Mouse (Mus musculus) retina, postnatal 1 day (tissue): ENCODE measurements around the gene Slc27a2.
"Not testable (repeated sequence)": the region's sequence is repeated elsewhere in the genome, so short reads cannot be mapped to it uniquely, and the experiment has no call there.

Experiments
- DNase-seq: peaks from one replicate; pipeline ENCODE4 v3.0.0-alpha.2; 2012

Slc27a2 gene

DNA sequence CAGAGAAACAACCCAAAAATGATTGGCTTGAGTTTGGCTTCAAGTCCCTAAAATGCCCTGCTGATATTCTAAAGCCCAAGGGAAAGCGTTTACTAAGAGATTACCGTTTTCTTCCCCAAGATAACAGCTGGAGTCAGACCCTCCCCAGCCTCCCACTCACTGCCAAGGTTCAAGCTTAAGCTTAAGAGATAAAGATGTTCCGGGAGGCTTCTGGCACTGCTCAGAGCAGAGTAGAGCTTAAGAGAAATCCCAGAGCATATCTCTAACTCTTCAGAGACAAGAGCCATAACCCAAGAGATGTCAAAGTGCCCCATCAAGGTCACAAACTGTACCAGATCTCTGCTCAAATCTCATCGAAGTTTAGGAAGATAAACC is 54.5 kb downstream of the Slc27a2 start:
- DNase-seq = no peak

DNA sequence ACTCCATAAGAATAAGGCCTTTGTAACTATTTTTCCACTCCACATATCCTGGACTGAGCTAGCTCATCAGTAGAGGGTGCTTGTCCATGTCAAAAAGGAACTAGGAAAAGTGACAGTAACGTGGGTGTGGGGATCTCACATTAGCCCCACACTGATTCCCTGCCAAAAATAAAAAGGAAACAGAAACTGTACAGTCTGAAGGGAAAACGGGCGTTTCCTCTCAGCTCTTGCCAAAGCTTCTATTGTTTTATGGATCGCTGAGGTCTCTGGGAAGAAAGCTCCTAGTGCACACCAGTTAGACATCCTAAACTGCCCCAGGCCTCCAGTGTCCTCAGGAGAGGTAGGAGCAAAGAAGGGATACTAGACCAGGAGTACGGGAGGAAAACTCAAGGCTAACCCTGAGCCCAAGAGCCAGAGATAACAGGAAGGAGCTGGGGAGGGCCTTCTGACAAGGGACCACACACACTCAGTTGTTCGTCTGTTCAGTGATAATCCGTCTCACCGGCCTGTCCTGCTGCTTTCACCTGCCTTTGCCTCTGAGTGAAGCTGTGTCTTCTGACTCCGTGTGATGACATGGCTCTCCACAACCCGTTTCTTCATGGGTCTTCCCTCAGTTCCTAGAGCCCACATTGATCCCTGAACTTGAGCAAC is 55.5 kb downstream of the Slc27a2 start:
- DNase-seq = no peak

DNA sequence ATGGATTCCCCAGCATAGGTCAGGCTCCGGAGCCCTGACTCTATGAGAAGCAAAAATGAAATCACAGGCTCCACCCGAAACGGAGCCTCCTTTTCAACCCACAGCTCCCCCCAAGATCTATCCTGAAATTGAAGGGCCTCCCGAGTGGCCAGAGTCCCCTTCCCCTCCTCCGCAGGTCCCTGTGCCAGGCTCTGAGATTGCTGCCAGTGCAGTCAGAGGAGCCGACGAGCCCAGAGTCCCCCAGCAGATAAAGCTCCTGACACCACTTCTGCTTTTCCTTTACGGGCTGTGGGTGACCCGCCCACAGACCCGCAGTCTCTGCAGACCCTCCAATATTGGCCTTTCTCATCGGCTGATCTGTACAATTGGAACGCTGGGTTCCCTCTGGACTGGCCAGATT is 57.4 kb downstream of the Slc27a2 start:
- DNase-seq = not testable (repeated sequence)

DNA sequence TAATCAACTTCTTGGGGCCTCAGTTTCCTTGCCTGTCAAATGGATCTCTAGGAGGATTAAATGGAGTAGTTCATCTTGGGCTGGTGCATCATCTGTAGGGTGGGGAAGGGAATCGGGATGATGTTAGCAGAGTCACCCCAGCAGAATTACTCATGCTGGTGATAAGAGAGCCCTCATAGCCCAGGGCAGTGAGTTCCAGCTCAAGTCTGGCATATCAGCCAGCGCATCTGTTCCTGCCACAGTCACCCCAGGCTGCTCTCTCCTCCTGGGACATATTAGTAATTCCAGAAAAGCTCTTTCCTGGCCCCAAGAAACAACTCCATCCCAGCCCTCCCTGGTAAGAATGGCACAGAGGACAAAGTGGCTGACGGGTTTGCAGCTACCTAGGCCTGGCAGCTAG is 63.1 kb downstream of the Slc27a2 start:
- DNase-seq = no peak

DNA sequence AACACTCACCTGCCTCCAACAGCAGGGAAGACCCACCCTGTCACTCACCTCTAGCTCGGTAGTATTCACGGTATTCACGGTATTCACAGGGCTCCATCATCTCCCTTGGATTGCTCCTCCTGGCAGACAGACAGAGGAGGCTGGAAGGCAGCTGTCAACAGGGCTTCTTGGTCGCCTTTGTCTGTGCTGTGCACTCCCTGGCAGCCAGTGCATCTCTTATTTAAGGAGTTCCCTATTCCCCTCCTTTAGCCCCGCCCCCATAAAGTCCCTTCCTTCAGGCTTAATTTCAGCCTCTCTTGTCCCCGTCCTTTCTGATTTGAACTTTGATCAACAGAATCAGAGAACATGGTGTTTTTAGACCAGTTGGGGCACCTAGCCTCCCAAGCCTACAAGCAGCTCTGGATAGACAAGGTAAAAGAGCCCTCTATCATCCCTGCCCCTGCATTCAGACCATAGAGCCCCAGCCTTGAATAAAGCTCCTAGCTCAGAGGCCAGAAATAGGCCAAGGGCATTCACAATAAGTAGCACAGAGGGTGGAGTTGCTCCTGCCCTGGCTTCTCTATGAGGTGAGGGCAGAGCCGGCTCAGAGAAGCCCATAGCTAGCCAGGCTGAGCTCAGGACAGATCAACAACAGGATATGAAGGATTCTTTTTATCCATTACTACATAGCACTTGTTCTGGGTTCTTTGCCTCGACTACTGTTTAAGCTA is 66.4 kb downstream of the Slc27a2 start:
- DNase-seq = no peak

DNA sequence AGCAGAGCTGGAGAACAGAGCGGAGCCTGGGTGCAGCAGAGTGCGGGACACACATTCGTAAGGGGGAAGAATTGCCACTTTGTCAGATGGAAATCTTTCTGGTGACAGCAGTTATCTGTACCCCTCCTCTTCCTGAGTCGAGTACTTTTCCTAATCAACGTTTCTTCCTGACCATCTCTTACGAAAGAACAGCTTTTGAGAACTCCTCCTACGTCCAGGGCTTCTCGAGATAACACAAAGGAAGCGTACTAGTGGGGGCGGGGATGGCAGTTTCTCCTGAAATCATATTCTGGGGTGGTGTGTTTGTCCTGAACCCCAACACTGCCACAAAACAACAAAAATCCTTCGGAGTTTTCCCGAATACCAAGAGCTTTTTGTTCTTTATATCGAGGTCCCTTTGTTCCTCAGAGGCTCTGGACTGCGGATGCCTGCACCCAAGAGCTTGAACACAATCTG is 67.1 kb downstream of the Slc27a2 start, which contains the start of gene Hdc:
TSS of gene Hdc (minus strand) at position 51 of the 456 bp plus-strand sequence.
- no peak for DNase-seq

DNA sequence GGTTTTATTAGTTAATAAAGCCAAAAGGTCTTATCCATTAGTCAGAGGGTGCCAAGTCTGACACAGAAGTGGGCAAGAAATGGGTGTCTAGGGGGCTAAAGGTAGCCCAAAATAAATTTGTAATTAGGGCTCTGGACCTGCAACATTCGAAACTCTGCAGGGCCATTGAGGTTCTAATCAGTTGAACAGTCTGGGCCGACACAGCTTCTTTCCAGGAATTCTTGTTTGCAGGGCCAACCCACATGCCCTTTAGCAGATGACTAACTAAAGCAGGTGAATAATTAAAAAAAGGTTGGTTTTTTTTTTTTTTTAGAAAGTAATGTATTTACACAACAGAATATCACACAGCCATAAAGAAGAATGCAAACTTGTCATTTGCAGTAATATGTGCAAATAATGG is 70.2 kb downstream of the Slc27a2 start:
- DNase-seq = no peak

DNA sequence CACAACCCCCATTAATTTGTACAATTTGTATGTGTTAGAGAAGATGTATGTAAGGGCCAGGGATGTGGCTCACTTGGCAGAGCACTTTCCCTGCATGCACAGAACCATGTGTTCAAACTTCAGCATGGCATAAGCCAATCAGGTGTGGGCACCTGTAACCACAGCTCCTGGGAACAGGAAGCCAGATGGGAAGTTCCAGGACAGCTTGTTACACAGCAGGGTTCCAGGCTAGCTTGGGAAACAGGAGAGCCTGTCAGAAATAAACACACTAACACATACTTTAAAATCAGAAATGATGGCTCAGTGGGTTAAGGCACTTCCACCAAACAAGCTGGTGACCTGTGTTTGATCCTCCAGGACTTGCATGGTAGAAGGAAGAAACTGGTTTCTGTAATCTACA is 70.9 kb downstream of the Slc27a2 start:
- DNase-seq = no peak

DNA sequence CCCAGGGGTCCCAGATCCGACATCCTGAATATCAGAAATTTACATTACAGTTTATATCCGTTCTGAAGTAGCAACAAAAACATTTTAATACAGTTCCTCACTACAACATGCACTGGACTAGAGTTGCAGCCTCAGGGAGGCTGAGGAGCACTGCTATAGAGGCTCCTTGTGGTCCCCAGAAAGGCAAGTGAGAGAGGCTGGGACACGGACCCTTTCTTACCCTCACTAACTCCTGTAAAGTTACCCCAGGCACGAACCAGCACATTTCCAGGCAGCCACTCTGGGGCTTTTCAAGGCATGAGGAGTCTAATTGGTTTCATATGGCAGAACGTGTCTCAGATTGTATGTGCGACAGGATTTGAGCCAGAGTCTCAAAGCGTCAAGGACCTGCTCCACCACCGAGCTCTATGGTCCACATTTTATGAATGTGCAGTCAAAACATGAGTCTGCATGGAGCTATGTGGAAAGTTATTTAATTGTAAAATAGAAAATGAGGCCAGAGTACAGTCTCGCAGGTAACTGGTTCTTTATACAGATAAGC is 76.3 kb downstream of the Slc27a2 start:
- no peak for DNase-seq

DNA sequence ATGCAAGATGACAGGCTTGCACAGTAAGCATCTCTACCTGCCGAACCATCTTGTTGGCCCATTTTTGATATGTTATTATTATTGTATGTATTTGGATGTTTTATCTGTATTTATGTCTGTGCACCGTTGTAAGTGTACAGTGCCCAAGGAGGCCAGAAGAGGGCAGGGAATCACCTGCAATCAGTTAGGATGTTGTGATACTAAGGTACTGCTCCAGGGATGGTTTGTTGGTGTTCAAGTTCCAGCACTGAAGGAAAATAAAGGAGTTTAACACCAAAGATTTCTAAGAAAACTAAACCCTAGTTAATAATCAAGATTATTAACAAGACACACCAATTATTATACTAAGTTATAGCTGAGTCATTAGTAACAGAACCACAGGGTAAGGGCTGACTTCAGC is 81.0 kb downstream of the Slc27a2 start:
- DNase-seq = no peak

DNA sequence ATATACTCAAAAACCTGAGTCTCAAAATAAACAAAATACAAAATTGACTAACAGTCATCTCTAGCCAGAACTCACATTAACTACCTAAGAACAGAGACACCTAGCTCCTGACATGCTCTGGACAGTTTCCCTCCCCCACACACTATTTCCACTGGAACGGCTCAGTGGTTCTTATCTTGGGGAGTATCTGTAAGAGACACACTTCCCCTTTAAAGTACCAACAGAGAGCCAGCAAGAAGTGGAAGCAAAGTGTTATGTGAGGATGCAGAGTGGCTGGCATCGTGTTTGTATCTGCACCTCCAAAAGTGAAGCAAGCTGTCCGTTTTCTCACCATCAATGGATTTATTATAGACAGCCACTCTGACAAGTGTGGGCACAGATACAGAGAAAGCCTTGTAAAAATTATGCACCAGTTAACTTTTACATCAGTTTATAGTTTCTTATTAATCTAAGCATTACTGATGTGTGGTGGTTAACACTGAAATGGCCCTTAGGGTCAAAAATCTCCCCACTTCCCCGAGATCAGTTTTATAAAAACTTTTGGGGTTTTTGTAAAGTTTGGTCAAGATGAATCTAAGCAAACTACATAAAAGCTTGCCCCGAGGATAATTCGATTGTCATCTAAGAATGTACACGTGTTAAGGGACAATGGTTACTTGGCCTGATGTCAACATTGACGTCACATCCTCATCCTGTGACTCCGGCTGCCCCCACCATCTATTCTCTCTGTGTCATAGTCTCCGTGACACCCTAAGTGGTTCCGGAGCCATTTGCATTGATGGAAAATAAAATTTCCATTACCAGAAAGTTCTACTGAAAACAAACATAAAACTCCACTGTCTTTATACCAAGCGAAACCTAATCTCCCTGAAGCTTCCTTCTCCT is 84.0 kb downstream of the Slc27a2 start:
- no peak for DNase-seq
